Mouse (Mus musculus) MEL-GATA-1-ER (cell line): Measurements from ENCODE around the gene Phlpp2.
"Not testable (repeated sequence)": the region's sequence is repeated elsewhere in the genome, so short reads cannot be mapped to it uniquely, and the experiment has no call there.

Experiments used
- DNase-seq: peaks from one replicate; pipeline ENCODE4 v3.0.0-alpha.2; 2012; ENCODE audit warnings: low read depth; ENCODE audit errors: extremely low read depth

The Phlpp2 gene

DNA sequence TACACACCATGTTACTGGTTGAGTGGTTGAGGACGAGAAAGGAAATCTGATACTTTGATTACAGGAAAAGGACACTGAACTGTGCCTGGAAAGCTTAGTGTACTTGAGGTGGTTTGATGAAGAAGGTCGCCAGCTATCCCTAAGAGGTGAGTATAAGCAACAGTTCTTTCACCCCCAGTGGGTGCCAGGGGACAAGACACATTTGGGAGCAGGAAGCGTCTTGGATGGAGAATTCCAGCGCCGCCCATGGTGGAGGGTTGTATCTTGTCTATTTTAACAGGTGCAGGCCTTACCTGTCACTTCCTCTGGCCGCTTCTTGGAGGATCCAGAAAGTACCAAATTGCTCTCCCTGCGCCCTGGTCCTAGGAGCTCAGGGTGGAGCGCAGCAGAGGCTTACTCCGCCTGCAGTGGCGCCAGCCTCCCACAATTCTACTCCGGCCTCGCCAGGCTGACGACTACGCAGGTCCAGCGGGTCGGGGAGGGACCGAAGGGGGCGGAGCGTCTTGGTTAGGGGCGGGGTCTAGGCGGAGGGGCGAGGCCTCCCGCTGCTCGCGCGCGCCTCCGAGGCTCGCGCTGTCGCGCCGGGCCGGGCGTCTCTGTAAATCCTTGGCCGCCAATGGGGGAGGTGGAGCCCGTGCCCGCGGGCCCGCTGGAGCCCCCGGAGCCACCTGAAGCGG lies at the start of gene Phlpp2:
Gene Phlpp2 (plus strand): TSS at position 540 of the 677 bp plus-strand sequence.
- peak; percentile 60 for DNase-seq

DNA sequence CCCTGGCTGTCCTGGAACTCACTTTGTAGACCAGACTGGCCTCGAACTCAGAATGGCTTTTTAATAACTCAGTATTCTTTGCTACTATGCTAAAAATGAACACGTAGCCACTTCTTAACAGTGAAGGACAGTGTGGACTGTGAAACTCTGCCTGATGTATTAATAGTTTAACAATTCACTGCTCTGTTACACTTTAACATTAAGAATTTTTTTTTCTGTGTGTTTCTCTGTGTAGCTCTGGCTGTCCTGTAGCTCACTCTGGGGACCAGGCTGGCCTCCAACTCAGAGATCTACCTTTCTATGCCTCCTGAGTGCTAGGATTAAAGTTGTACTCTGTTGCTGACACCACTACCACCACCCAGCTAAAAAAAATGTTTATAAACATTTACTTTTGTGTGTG lies 44.8 kb upstream of the Phlpp2 start:
- DNase-seq, result no peak

- DNase-seq, result no peak
These were observed 28.5 kb upstream of the Phlpp2 start for GRCm38 (mm10) chr8:109839822-109840221.

DNA sequence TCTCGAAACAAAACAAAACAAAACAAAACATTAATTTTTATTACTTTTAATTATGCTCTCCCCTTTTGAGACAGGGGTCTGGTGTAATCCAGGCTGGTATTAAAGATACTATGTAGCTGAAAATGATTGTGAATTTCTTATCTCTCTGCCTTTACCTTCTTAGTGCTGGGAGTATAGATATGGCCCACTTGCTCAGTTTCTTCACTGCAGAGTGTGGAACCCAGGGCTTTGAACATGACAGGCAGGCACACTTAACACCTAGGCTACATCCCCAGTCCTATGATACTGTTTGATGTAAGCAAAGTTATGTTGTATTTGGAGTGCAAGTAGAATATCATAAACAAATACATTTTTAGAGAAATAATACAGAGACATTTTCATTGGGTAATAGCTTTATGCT lies 25.9 kb upstream of the Phlpp2 start:
- no peak for DNase-seq

DNA sequence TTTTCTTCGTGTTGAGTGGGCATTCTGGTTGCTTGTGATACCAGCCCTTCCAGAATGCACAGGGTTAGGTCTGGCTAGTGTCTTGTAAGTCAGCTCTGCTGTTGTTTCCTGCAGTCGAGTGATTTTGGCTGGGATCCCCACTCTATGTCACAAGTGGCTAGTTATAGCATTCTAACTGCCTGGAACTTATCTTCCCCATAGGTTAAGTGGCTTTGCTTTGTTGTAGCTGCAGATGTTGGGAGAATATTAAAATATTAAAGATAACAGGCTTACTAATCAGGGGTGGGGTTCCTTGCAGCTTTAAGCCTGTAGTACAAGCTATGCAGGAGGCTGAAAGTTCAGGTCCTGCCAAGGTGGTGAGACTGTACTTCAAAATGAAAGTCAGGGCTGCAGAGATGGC lies 20.5 kb upstream of the Phlpp2 start:
- no peak for DNase-seq

DNA sequence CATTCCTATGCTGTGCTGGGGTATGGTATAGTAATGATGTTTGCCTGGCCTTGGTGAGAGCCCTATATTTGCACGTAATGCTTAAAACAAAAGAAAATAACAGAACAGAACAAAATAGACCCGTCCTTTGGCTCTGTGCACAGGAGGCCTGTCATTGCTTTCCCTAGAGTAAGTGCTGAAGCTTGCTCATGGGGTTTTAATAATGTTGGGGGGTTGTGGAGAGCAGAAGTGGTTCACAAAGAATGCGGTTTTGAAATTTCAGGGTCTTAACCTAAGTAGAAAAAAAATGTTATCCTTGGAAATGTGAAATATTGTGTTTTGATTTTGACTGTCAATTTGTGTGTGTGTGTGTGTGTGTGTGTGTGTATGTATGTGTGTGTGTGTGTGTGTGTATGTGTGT lies 19.4 kb upstream of the Phlpp2 start:
- no peak for DNase-seq

- DNase-seq, result peak; percentile 39
These were observed 14.9 kb upstream of the Phlpp2 start for GRCm38 (mm10) chr8:109853423-109853822.

DNA sequence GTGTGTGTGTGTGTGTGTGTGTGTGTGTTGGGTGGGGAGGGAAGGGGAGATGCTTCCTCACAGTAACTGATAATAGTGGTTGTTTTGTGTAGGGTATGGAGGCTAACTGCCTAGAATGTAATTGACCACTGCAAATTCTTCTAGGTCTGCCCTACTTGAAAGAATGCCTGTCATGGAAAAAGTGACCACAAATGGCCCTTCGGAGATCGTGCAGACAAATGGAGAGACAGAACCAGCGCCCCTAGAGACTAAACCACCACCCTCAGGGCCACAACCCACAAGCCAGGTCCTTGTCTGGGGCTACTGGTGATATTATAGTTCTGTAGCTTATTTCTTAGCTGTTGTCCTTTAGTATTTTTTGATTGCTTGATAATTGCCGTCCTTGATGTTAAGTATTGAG lies 13.8 kb upstream of the Phlpp2 start:
- DNase-seq, result no peak

DNA sequence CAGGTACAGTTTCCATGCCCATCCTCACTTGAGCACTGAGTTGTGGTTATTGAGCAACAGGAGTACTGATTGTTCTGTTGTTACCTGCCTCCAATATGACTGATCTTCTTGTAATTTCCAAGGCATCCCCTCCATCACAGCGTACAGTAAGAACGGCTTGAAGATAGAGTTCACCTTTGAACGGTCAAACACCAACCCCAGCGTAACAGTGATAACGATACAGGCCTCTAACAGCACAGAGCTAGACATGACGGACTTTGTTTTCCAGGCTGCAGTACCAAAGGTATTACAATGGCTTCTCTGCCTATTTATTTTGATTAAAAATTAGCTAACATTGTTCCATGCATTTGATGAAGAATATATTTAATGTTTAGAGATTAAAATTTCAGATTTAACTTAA lies 12.9 kb upstream of the Phlpp2 start:
- DNase-seq, result no peak

DNA sequence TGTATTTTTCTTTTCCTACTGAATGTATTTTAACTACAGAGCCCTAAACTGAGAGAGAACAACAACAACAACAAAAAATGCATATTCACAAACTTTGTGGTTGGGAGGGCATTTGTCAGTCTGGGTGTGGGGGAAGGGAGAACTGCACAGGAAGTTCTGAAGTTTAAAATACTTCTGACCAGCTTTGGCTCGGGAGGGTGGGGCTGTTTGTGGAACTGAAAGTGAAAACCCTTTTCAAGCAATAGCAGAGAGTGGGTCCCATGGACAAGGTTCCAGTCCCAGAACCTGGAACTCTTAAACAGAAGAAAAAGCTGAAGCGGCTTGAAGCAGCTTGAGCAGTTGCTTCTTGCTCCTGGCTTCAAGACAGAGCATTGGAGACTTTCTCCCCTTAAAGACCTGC lies 4.9 kb upstream of the Phlpp2 start:
- no peak for DNase-seq

DNA sequence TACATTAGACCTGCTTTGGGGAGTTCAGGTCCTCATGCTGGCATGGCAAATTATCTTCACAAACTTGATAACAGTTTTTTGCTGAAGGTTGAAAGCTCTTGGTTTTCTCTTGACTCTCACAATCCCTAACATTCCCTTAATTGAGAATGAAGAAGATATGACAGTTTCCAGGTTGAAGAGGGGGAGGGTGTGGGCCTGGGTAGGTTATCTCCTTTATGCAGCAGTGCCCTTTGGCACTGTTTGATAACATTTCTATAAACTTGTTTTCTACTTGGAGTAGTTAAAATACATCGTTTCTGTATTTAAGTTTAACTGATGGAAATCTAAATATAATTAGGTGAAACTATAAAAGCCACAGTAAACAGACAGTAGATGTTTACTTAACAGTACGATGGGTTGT lies 3.5 kb upstream of the Phlpp2 start:
- peak; percentile 26 for DNase-seq

DNA sequence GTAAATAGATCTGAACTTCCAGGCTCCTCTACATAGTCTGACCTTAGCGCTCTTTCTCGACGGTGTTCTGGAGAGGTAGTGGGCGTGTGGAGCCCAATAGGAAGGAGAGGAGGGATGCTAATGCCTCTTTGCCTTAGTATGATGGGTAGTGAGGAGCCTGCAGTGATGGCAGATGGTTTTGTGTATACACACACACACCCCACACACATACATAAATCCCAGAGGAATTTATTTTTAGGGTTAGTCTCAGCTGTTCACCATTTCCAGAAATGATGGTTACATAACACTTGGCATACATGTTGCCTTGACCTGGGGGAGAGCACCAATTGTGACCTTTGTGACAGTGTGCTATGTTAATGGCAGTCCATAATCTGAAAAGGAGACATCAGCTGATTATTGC lies 2.8 kb upstream of the Phlpp2 start:
- DNase-seq, result no peak

DNA sequence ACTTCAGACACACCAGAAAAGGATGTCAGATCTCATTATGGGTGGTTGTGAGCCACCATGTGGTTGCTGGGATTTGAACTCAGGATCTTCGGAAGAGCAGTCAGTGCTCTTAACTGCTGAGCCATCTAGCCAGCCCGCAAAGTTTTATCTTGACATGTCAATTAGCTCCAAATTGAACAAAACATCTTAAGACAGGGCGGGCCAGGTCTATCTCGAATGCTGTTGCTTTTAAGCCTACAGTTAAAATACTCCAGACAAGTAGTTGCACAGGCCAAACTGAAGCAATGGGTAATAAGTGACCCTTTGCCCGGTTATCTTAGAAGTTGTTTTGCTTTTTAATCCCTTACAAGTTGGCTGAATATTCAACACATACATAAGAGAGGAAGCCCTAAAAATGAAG lies 1.7 kb upstream of the Phlpp2 start:
- no peak for DNase-seq

GRCm38 (mm10) chr8:109868680-109869361 lies 479 bp downstream of the Phlpp2 start:
- no peak for DNase-seq

- peak; percentile 32 for DNase-seq
These were observed 2.7 kb downstream of the Phlpp2 start for GRCm38 (mm10) chr8:109871056-109871455.

- DNase-seq, result not testable (repeated sequence)
These were observed 5.5 kb downstream of the Phlpp2 start for GRCm38 (mm10) chr8:109873800-109874199.

GRCm38 (mm10) chr8:109880012-109880662 lies 11.8 kb downstream of the Phlpp2 start:
- DNase-seq, result no peak

- DNase-seq, result no peak
These were observed 17.0 kb downstream of the Phlpp2 start for GRCm38 (mm10) chr8:109885294-109885693.

DNA sequence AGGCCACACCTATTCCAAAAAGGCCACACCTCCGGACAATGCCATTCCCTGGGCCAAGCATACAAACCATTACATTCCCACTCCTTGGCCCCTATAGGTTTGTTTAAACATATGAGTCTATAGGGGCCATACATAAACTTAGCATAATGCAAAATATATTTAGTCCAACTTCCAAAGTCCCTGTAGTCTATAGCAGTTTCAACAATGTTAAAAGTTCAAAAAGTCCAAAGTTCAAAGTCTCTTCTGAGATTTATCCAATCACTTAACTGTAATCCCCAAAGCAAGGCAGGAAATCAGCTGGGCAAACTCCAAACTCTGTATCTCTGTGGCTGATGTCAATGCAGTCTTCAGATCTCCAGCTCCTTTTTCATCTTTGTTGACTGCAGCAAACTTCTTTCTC lies 20.9 kb downstream of the Phlpp2 start:
- DNase-seq, result no peak

DNA sequence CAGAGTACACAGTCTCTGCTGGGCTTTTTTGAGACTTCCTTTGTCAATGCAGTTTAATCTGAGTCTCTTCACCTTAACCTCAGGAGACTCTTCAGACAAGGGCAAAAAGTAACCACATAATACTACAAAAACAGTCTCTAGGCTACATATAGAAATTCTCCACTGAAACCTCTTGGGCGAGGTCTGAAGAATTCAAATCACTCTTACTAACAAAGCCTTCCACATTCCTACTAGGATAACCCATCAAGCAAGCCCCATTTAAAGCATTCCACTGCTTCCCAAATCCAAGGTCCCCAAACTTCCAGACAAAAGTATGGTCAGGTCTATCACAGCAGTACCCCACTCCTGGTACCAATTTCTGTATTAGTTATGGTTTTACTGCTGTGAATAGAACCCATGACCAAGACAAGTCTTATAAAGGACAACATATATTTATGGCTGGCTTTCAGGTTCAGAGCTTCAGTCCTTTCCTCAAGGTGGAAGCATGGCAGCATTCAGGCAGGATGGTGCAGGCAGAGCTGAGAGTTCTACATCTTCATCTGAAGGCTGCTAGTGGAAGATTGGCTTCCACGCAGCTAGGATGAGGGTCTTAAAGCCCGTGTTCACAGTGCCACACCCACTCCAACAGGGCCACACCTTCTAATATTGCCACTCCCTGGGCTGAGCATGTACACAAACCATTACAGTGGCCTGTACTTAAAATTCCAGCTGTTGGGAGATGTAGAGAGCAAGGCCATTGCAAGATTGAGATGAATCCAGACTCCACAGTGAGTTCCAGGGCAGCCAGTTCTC lies 22.6 kb downstream of the Phlpp2 start:
- no peak for DNase-seq

DNA sequence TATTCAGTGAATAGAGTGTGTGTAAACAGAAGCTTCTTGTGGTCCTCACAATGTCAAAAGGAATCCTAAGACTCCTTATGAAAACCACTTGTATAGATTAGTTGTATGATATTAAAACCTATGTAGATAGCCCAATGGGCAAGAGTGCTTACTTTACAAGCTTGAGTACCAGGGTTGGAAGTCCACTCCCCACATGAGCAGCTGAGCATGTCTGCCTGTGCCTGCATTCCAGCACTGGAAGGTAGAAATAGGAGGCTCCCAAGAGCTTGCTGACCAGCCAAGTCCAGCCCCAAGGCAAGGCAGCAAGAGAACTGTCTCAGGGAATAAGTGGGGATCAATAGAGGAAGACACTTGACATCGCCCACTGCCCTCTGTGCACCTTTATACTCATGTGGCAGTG lies 26.3 kb downstream of the Phlpp2 start:
- no peak for DNase-seq

DNA sequence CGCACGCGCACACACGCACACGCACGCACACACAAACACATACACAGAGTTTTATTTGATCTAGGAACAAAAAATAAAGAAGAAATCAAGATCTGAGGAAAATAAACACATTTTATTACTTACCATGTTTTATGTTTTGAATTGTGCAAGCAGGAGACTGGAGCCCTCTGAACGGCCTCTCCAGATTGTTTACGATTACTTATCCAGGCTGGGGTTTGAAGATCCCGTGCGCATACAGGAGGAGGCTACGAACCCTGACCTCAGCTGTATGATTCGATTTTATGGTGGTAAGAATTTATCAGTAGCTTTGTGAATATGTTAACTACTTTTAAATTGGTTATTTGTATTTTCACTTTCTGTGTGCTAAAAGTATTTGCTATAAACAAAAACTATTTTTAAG lies 27.0 kb downstream of the Phlpp2 start:
- no peak for DNase-seq
